Mouse (Mus musculus) forebrain, embryonic 12.5 days (tissue): Measurements from ENCODE around the gene Sgpl1. TPM values are rescaled to one million over a fixed set of nuclear protein-coding genes. Genes with fewer than 3 reads are reported as not detected.

ENCODE experiments used
- ATAC-seq: fragments of 200-750 bp; cut with Nextera tagmentation; 2 replicates; pipeline ENCODE4 v1.8.0; 2017; ENCODE audit warnings: moderate TSS enrichment; ENCODE audit not compliant: low FRiP score
- H3K27ac ChIP-seq: fragments of 300-500 bp; sonication (generic); 2 replicates; pipeline ENCODE4 v1.5.1; 2016; ENCODE audit warnings: mild to moderate bottlenecking
- H3K27me3 ChIP-seq: fragments of 300-500 bp; sonication (generic); 2 replicates; pipeline ENCODE4 v1.6.1; 2016; ENCODE audit warnings: mild to moderate bottlenecking
- H3K36me3 ChIP-seq: fragments of 300-500 bp; sonication (generic); replicated peaks from 2 replicates; pipeline ENCODE4 v1.6.1; 2016; ENCODE audit warnings: mild to moderate bottlenecking
- H3K4me1 ChIP-seq: fragments of 300-500 bp; sonication (generic); 2 replicates; pipeline ENCODE4 v1.6.1; 2016
- H3K4me2 ChIP-seq: fragments of 300-500 bp; sonication (generic); 2 replicates; pipeline ENCODE4 v1.6.1; 2016; ENCODE audit warnings: mild to moderate bottlenecking, moderate library complexity
- H3K4me3 ChIP-seq: fragments of 300-500 bp; sonication (generic); replicated peaks from 2 replicates; pipeline ENCODE4 v1.5.1; 2016; ENCODE audit warnings: mild to moderate bottlenecking
- H3K9ac ChIP-seq: fragments of 300-500 bp; sonication (generic); 2 replicates; pipeline ENCODE4 v1.6.1; 2016; ENCODE audit warnings: mild to moderate bottlenecking
- H3K9me3 ChIP-seq: fragments of 300-500 bp; sonication (generic); 2 replicates; pipeline ENCODE4 v1.6.1; 2016
- WGBS: fragments of 180-500 bp; shearing (Covaris S2); methylation state at CpG from one replicate; pipeline ENCODE4 v1.1.7; 2016; 5-methylcytosine and 5-hydroxymethylcytosine counted together
- polyA plus RNA-seq: library from polyadenylated mRNA; unstranded; fragments of >200 nt; fragmentation: Nextera tagmentation; extraction: Ambion mirVana; gene quantifications from 2 replicates; pipeline ENCODE4 v1.2.1, GENCODE M21; 2016

Sgpl1 gene
- polyA plus RNA-seq, 1 experiment from 2014 or later: 76.1 TPM

DNA sequence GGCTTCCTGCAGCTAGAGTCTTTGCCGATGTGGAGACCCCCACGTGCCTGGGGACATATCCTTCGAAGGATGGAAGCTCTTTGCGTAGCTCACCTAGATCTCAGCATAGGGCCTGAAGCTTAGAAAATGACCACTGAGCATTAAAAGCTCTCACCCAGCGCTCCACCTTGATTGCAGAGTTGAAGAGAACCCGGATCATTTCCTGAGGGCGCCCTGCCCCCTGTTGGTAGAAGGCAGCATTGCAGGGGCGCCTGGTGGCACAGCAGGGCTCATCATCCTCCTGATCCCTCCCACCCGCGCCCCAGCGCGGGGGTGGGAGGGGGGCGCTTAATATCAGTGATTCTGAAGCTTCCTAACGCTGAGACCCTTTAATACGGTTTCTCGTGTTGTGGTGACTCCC, 75.2 kb downstream of the Sgpl1 start:
- Histone ChIP-seq H3K4me1 (peaks cover 23% of the 10 kb centered on the region), H3K9me3 (no peaks in the 10 kb centered on the region), H3K27me3 (peaks cover 15% of the 10 kb centered on the region), H3K4me3 (no peak overlapping the region), H3K27ac (no peak overlapping the region), H3K4me2 (no peak overlapping the region), H3K9ac (no peak overlapping the region), H3K36me3 (no peaks in the 10 kb centered on the region)
- WGBS: 12% methylated on average over 16 of the region's 16 CpGs
- ATAC-seq: no peak

DNA sequence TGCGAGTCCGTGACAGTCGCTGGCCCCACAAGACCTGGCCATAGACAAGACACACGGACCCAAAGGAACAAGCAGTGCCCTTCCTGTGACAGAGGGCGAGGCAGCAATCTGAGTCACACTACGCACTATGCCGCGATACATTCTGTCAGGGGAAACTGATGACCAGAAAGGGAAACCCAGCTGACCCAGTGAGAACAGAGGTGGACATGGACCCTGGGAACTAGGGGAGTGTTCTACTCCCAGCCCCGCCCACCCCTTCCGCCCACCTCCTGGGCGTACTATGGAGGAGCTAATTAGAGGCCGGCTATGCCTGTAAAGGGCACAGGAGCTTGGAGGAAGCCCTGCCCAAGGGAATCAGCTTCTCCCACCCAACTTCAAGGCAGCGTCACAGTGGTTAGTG, 78.3 kb downstream of the Sgpl1 start:
- H3K4me1 ChIP-seq: peaks cover 31% of the 10 kb centered on the region
- no peak overlapping the region for H3K27ac ChIP-seq
- H3K9ac ChIP-seq: no peak overlapping the region
- WGBS: 8% methylated on average over 13 of the region's 13 CpGs
- H3K27me3 ChIP-seq: peaks cover 15% of the 10 kb centered on the region
- H3K36me3 ChIP-seq: no peaks in the 10 kb centered on the region
- 0 out of 2 replicates have a peak, but pooled peaks have one; percentile 3 for ATAC-seq
- H3K4me3 ChIP-seq: no peak overlapping the region
- H3K9me3 ChIP-seq: no peaks in the 10 kb centered on the region
- peak overlapping the region; percentile 31 for H3K4me2 ChIP-seq

DNA sequence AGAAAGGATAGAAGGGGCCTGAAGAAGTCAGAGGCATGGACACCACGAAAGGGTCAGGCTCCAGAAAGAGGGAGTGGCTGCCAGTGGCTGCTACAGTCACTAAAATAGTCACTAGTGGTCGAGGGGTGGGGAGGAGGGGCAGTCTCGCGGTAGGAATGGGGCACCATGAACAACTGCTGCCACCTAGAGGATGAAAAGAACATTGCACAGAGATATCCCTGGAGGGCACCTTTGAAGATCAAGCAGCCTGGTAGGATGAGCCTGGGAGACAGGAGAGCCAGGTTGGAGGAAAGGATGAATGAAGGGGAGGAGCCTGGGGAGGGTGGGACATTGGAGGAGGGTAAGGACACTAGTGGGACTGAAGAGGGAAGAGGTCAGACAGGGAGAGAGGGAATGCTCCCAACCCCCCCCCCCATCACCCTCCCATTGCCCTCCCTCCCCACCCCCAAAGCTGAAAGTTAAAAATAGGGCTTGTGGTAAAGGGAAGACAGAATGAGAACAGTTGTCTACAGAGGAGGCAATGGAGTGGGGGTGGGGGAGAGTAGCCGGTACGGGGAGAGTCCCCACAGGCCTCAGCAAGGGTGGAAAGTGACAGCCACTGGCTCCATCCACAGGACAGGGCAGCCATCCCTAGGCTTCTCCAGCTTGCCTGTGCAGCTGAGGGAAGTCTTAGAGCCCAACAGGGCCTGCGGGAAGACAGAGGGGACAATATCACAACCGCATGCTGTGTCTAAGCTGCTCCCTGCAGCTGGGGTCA, 78.9 kb downstream of the Sgpl1 start:
- Histone ChIP-seq H3K4me1 (peaks cover 27% of the 10 kb centered on the region), H3K27me3 (peaks cover 15% of the 10 kb centered on the region), H3K9me3 (no peaks in the 10 kb centered on the region), H3K4me3 (no peak overlapping the region), H3K27ac (no peak overlapping the region), H3K4me2 (peak overlapping the region; percentile 31), H3K9ac (no peak overlapping the region), H3K36me3 (no peaks in the 10 kb centered on the region)
- 1% methylated on average over 8 of the region's 8 CpGs for WGBS
- ATAC-seq: peak; percentile 36; the same call in 1 of the 2 replicates

- WGBS: 63% methylated on average over 13 of the region's 13 CpGs
- Histone ChIP-seq H3K4me2 (no peak overlapping the region; the same call in 1 of the 2 replicates), H3K9me3 (no peaks in the 10 kb centered on the region), H3K4me3 (no peak overlapping the region), H3K9ac (no peak overlapping the region), H3K27ac (no peak overlapping the region), H3K27me3 (peaks cover 3% of the 10 kb centered on the region), H3K4me1 (peaks cover 27% of the 10 kb centered on the region), H3K36me3 (no peaks in the 10 kb centered on the region)
- peak; percentile 10; the same call in 1 of the 2 replicates for ATAC-seq
These were observed 82.1 kb downstream of the Sgpl1 start for GRCm38 (mm10) chr10:61065287-61066005.

- peaks cover 28% of the 10 kb centered on the region for H3K4me1 ChIP-seq
- no peak overlapping the region for H3K4me3 ChIP-seq
- H3K27me3 ChIP-seq: no peaks in the 10 kb centered on the region; the same call in none of the 2 replicates
- no peaks in the 10 kb centered on the region for H3K36me3 ChIP-seq
- no peaks in the 10 kb centered on the region for H3K9me3 ChIP-seq
- WGBS: 7% methylated on average over 8 of the region's 8 CpGs
- no peak overlapping the region for H3K27ac ChIP-seq
- 0 out of 2 replicates have a peak, but pooled peaks have one; percentile 42 for ATAC-seq
- H3K4me2 ChIP-seq: no peak overlapping the region; the same call in 1 of the 2 replicates
- H3K9ac ChIP-seq: no peak overlapping the region
These were observed 82.9 kb downstream of the Sgpl1 start for GRCm38 (mm10) chr10:61064635-61065034.

DNA sequence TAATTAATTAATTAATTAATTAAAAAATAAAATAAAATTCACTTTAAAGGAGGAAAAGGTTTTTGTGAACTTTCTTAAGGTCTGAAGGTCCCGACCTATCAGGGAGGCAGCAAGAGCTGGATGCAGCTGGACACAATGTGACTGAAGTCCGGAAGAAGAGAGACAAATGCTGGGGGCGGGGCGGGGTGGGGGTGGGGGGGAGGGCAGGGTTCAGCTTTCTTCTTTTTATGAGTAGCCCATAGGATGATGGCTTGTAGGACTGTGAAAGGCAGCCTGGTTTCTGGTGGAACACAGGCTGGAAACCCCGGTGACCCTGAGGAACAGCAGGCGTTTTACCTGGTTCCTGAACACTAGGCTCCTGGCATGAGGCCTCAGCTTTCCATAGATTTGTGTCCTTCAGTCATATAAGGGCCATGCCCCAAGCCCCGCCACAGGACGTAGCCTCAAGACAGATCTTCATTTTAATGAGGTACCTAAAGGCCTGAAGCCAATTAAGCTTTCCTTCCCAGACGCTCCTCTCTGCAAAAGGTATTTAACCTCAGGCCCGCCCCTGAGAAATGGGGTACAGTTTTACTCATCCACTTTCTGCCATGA, 84.1 kb downstream of the Sgpl1 start:
- H3K27me3 ChIP-seq: no peaks in the 10 kb centered on the region
- 61% methylated on average over 10 of the region's 10 CpGs for WGBS

DNA sequence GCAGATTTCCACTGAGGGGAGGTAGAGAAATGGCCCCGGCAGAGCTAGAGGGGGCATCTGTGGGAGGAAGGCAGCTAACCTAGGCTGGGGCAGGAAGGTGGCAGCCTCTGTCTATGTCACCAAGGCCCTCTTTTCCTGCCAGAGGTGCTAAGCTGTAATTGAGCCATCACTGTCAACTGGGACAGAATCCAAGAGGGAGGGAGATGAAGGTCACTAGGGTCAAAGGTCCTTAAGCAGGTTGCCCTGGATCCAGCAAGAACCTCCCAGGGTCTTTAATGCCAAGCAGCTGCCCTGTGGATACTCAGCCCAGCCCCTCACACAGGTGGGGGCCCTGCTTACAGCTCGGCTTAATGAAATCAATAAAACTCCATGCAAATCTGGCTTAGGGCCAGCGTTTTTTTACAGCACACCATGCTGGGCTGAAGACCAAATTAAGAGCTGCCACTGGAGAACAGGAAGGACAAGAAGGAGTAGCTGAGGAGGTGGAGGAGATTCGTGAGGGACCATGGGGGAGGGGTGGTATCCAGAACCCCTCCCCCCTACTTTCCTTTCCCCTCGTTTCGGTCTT, 87.9 kb downstream of the Sgpl1 start:
- Histone ChIP-seq H3K9ac (no peak overlapping the region), H3K27ac (no peak overlapping the region), H3K27me3 (no peaks in the 10 kb centered on the region), H3K9me3 (peaks cover 10% of the 10 kb centered on the region; the same call in 1 of the 2 replicates), H3K4me2 (no peak overlapping the region), H3K4me3 (no peak overlapping the region), H3K4me1 (peaks cover 8% of the 10 kb centered on the region), H3K36me3 (no peaks in the 10 kb centered on the region)
- ATAC-seq: no peak
- 42% methylated on average over 6 of the region's 6 CpGs for WGBS

More for the DNA sequence above, 84.1 kb downstream of the Sgpl1 start:
- no peak overlapping the region for H3K27ac ChIP-seq
- no peak overlapping the region for H3K4me2 ChIP-seq
- no peak overlapping the region for H3K9ac ChIP-seq
- H3K4me1 ChIP-seq: peaks cover 19% of the 10 kb centered on the region
- no peaks in the 10 kb centered on the region for H3K9me3 ChIP-seq
- H3K4me3 ChIP-seq: no peak overlapping the region
- no peaks in the 10 kb centered on the region for H3K36me3 ChIP-seq
- no peak for ATAC-seq

GRCm38 (mm10) chr10:61059101-61059500, 88.4 kb downstream of the Sgpl1 start:
- Histone ChIP-seq H3K27ac (no peak overlapping the region), H3K9me3 (peaks cover 10% of the 10 kb centered on the region; the same call in 1 of the 2 replicates), H3K4me2 (no peak overlapping the region), H3K4me1 (peaks cover 5% of the 10 kb centered on the region; the same call in 1 of the 2 replicates), H3K4me3 (no peak overlapping the region), H3K9ac (no peak overlapping the region), H3K27me3 (no peaks in the 10 kb centered on the region), H3K36me3 (no peaks in the 10 kb centered on the region)
- ATAC-seq: no peak
- WGBS: 0% methylated on average over 1 of the region's 1 CpGs

DNA sequence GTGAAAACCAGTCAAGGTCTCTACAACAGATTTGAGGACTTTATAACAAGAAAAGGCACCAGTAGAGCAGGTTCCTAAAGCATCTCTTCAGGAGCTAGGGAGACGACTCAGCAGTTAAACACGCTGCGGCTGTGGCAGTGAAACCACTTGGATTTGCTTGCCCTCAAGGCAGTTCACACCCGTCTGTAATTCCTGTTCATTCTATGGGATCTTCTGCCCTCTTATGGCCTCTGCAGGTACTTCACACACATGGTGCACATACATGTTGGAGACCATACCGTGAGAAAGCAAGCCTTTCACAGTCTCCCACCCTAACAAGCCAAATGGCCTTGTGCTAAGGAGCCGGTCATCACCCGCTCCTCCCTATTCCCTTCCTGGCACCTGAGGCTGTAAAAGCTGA, 90.8 kb downstream of the Sgpl1 start:
- H3K4me3 ChIP-seq: no peak overlapping the region
- H3K9ac ChIP-seq: no peak overlapping the region
- H3K36me3 ChIP-seq: no peaks in the 10 kb centered on the region
- ATAC-seq: no peak
- H3K27ac ChIP-seq: no peak overlapping the region
- 96% methylated on average over 7 of the region's 7 CpGs for WGBS
- peaks cover 10% of the 10 kb centered on the region; the same call in 1 of the 2 replicates for H3K9me3 ChIP-seq
- no peak overlapping the region for H3K4me2 ChIP-seq
- peaks cover 5% of the 10 kb centered on the region; the same call in 1 of the 2 replicates for H3K4me1 ChIP-seq
- peaks cover 11% of the 10 kb centered on the region for H3K27me3 ChIP-seq

- peaks cover 9% of the 10 kb centered on the region; the same call in 1 of the 2 replicates for H3K9me3 ChIP-seq
- peak; percentile 65; the same call in 1 of the 2 replicates for ATAC-seq
- H3K4me1 ChIP-seq: no peaks in the 10 kb centered on the region
- no peak overlapping the region for H3K4me2 ChIP-seq
- peaks cover 11% of the 10 kb centered on the region for H3K27me3 ChIP-seq
- no peak overlapping the region for H3K9ac ChIP-seq
- H3K36me3 ChIP-seq: no peaks in the 10 kb centered on the region
- WGBS: 59% methylated on average over 14 of the region's 14 CpGs
- H3K27ac ChIP-seq: no peak overlapping the region
- H3K4me3 ChIP-seq: no peak overlapping the region
These were observed 95.4 kb downstream of the Sgpl1 start for GRCm38 (mm10) chr10:61051993-61052613.
